Mouse (Mus musculus): ENCODE results near the gene Phf20. TPM values are rescaled to one million over a fixed set of nuclear protein-coding genes. Genes with fewer than 3 reads are reported as not detected.

Gene Phf20
- total RNA-seq, 1 experiment from 2014 or later: 40.9 TPM

DNA sequence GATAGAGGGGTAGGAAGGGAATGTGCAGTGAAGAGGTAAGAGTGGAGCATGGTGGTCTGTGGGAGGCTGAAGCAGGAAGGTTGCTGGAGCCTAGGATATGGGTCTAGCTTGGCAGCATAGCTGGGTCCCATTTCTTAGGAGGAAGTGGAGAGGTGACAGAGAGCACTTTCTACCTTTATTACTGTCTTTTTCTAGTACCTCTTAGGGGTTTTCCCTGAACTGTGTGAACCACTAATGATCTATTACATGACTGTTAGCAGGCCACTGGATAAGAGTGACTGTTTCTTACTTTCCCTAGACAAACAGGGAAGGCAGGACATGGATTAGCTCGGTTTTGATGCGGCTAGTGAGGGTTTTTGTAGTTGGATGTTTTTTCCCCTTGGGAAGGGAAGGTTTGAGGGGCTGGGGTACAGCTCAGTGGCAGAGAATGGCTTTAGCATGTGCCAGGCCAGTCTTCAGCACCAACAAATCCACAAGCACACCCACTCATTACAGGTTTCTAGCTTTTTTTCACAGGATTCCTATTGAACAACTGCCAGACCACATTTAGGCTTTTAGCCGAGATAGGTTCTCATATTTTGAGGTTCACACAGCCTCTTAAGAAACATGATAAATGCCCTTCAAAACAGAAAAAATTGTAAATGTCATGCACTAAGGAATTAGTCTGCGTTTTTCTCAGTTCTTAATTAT is 67.1 kb downstream of the Phf20 start:
- no peak for DNase-seq

- no peak for DNase-seq
Observed at GRCm38 (mm10) chr2:156267636-156268035, 71.4 kb downstream of the Phf20 start.

GRCm38 (mm10) chr2:156272553-156272952 is 76.3 kb downstream of the Phf20 start:
- no peak for DNase-seq

DNA sequence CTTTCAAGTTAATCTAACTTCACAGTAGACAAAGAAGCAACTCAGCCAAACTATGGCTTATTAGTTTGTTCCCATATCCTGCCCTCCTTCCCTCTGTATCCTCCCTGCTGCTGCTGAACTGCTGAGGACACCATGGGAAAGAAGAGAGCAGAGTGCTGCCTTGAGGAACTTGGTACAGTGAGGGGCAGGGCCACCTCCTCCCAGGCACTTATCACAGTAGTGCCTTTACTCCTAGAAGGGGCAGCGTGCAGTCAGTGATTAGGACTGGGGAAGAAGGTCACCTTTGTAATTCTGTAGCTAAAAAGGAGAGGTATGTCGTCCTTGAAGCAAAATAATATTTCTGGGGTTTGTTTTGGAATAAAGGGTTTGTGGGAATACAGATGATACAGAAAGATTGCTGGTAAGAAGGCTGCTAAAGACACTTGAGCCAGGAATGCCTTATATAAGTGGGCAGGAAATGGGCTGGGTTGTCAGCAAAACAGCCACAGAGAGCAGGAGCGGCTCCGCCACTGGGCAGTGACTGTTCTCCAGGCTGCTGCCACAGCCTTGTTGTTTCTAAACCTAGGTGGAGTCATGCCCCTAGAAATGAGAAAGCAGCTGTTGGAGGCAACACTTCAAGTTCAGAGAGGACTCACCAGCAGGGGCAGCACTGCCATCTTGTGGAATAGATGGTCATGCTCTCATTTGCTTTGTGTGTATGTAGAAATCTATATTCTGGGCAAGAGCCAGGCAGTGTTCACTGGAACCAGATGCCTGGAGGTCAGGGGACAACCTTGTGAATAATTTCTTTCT is 82.2 kb downstream of the Phf20 start:
- DNase-seq: peak; percentile 90

GRCm38 (mm10) chr2:156281227-156281626 is 85.0 kb downstream of the Phf20 start:
- peak; percentile 32 for DNase-seq

GRCm38 (mm10) chr2:156285161-156285560 is 88.9 kb downstream of the Phf20 start:
- no peak for DNase-seq

- DNase-seq: no peak
Observed at GRCm38 (mm10) chr2:156286733-156287132, 90.5 kb downstream of the Phf20 start.

- DNase-seq: no peak
Observed at GRCm38 (mm10) chr2:156288222-156288621, 92.0 kb downstream of the Phf20 start.

DNA sequence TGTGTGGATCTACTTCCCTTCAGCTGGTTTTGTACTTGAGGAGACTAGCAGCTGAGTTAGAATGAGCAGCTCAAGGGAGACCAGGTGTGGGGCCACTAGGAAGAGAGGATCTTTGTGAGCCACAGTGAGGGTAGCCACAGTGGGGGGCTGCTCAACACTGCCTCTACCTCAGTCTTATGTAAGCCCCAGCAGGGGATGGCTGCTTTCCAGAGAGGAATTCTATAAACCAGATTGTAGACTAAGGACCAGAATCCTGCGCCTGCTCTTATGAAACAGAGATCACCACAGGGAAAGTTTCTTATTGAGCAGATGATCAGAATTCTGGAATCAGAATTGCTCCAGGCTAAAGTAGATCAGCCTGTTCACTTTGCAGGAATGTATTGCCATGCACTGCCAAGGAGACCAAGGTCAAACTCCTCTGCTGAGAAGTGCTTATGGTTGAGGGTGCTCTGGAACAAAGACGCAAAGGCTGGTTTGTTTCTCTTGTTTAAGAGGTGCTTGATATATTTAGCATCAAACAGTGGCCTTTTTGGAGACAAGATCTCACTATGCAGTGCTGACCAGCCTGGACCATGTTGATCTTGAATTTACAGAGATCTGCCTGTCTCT is 93.4 kb downstream of the Phf20 start:
- DNase-seq: peak; percentile 32

- DNase-seq: no peak
Observed at GRCm38 (mm10) chr2:156291998-156292397, 95.7 kb downstream of the Phf20 start.

DNA sequence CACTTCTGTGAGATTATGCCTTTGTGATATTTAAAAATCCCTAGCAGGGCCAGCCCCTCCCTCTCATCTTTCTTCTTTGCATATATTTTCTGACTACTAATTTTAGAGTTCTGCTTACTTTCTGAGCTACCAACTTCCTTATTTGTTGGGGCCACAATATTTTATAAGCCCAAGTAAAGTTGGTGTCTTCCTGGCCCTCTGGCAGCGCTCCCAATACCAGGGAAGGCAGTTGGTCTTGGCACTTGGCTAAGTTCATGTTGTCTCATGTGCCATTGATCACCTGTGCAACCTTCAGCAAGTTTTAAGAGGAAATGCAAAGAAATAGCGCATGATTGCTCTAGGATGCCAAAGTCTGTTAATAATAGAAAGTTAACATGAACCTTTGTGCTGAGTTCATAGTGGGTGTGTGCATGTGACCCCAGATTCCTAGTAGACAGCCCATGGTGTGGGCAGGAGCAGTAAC is 99.4 kb downstream of the Phf20 start:
- DNase-seq: no peak

GRCm38 (mm10) chr2:156296190-156296589 is 99.9 kb downstream of the Phf20 start:
- DNase-seq: no peak

DNA sequence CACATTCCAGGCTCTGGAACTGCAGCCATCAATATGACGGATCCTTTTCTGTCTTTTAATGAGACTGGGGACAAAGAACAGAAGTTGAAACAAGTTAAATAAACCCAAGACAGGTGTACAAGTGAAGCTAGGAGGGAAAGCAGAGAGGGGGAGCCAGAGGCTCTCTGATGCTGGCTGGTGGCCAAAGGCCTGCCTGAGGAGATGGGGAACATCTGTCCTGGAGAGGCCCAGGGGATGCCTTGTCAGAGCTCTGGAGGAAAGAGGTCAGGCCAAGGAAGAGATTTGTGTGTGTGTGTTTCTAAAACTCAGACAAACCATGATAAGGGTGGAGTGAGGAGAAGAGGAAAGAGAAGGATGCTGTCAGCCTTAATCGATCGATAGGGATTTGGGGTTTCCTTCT is 101.4 kb downstream of the Phf20 start:
- no peak for DNase-seq

- no peak for DNase-seq
Observed at GRCm38 (mm10) chr2:156298458-156298857, 102.2 kb downstream of the Phf20 start.

DNA sequence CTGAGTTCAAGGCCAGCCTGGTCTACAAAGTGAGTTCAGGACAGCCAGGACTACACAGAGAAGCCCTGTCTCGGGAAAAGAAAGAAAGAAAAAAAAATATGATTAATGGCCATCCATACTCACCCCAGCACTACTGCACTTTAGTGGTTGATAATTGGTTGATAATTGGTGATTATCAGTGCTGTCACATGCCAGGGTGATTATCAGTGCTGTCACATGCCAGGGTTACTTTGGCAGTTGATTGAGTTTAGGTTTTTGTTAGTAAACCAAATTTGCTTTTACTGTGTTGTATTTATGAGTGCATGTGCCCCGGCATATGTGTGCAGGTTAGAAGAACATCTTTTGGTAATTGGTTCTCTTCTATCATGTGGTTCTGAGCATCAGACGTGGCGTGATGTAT is 105.8 kb downstream of the Phf20 start:
- no peak for DNase-seq

DNA sequence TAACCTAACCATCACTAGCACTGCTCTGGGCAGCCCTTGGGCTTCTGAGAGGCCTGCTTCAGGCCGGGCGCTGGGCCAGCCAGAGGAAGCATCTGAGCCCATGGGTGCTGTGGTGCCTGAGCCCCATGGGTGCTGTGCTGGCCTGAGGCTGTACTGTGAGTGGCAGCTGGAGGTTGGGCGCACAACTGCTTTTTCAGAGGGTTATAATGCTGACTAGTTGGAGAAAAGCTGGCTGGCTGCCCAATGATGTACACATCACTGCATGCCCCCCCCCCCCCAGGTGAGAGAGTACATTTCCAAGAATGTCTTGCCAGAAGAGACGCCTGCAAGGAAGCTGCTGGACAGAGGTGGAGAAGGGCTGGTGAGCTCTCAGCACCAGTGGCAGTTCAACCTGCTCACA is 108.1 kb downstream of the Phf20 start:
- no peak for DNase-seq

GRCm38 (mm10) chr2:156305818-156306217 is 109.6 kb downstream of the Phf20 start:
- no peak for DNase-seq

- DNase-seq: peak; percentile 21
Observed at GRCm38 (mm10) chr2:156307261-156307660, 111.0 kb downstream of the Phf20 start.

- DNase-seq: no peak
Observed at GRCm38 (mm10) chr2:156309948-156310347, 113.7 kb downstream of the Phf20 start.

DNA sequence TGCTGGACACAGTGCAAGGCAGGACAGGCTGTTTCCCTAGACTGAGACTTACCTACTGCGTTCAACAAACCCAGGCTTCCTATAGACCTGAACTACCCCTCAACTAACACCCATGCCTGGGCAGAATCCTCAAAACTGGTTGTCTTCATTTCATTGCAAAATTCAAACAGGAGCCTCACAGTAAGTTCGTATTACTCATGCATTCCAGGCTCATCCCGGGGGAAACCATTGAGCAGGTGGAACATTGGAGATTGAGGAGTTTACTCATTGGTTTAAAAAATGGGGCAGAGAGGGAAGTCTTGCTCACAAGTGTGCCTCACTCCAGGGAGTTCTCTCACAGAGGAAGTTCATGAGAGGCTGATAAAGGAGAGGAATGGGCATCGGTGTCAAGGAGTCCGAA is 114.2 kb downstream of the Phf20 start:
- DNase-seq: no peak

- DNase-seq: no peak
Observed at GRCm38 (mm10) chr2:156310945-156311344, 114.7 kb downstream of the Phf20 start.

DNA sequence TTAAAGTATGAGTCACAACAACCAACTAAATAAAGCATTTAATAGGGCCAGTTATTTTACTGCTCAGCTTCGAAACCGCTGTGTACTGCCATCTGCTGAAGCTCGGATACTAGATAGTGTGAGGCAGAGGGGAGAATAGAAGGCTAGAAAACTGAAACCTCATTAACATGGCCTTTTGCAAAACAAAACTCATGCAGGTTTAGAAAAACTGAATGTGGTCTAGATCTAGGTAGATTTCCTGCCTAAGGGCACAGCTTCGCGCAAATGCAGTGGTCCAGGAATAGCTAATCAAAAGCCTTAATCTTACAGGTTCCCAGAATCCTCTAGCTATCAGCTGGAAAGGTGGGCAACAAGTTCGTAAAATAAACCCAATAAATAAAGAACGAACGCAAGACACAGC is 115.2 kb downstream of the Phf20 start:
- DNase-seq: no peak

DNA sequence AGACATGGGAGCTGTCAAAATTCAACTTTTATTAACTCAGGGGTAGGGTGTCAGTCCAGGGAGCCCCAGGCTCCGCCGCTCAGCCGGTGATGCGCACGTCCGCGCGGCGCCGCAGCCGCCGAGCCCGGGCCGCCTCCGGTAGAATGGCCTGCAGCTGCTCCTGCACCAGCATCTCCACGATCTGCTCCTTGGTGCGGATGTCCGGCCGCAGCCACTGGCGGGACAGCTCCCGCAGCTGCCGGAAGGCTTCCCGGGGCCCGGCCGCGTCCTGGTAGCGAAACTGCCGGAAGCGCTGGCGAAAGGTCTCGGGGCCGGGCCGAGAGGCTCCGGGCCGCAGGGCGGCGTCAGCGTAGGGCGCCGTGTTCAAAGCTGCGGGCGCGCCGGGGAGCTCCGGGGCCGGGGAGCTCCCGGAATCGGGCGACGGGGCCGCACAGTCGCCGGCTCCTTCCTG is 115.6 kb downstream of the Phf20 start:
- DNase-seq: peak; percentile 86

All from adrenal gland, postnatal 14 days (tissue).